Mouse (Mus musculus) thymus, postnatal 25 days (tissue): ENCODE data around the gene Emp1.

ENCODE experiments used
- DNase-seq: peaks from one replicate; pipeline ENCODE4 v3.0.0; 2022

Emp1 gene

GRCm38 (mm10) chr6:135417459-135417858, 55.1 kb downstream of the Emp1 start:
- DNase-seq: peak; percentile 58

GRCm38 (mm10) chr6:135418223-135418824, 56.0 kb downstream of the Emp1 start:
- DNase-seq: peak; percentile 62

GRCm38 (mm10) chr6:135428246-135428645, 65.9 kb downstream of the Emp1 start:
- DNase-seq: no peak

- no peak for DNase-seq
Observed at GRCm38 (mm10) chr6:135429268-135429909, 67.0 kb downstream of the Emp1 start.

- no peak for DNase-seq
Observed at GRCm38 (mm10) chr6:135430441-135430970, 68.2 kb downstream of the Emp1 start.
